Mouse (Mus musculus) embryo, embryonic 10 days (tissue): ENCODE measurements around the gene Adora2a.
"Not testable (repeated sequence)": the region's sequence is repeated elsewhere in the genome, so short reads cannot be mapped to it uniquely, and the experiment has no call there.

Experiments used
- DNase-seq: peaks from one replicate; pipeline ENCODE4 v3.0.0-alpha.2; 2015; ENCODE audit warnings: low spot score

The Adora2a gene

GRCm38 (mm10) chr10:75314190-75314980 is 2.3 kb upstream of the Adora2a start:
- no peak for DNase-seq

- DNase-seq, result no peak
Observed at GRCm38 (mm10) chr10:75315756-75316155, 921 bp upstream of the Adora2a start.

- peak; percentile 37 for DNase-seq
Observed at GRCm38 (mm10) chr10:75316472-75316871, 205 bp upstream of the Adora2a start.

GRCm38 (mm10) chr10:75316908-75317761 is 458 bp downstream of the Adora2a start:
- peak; percentile 72 for DNase-seq

- DNase-seq, result no peak
Observed at GRCm38 (mm10) chr10:75318206-75318605, 1.5 kb downstream of the Adora2a start.

- DNase-seq, result no peak
Observed at GRCm38 (mm10) chr10:75320321-75320720, 3.6 kb downstream of the Adora2a start.

- no peak for DNase-seq
Observed at GRCm38 (mm10) chr10:75322966-75323365, 6.3 kb downstream of the Adora2a start.

- DNase-seq, result no peak
Observed at GRCm38 (mm10) chr10:75323986-75324385, 7.3 kb downstream of the Adora2a start.

- DNase-seq, result no peak
Observed at GRCm38 (mm10) chr10:75324391-75324790, 7.7 kb downstream of the Adora2a start.

GRCm38 (mm10) chr10:75325821-75326220 is 9.1 kb downstream of the Adora2a start:
- no peak for DNase-seq

- DNase-seq, result no peak
Observed at GRCm38 (mm10) chr10:75326553-75326952, 9.9 kb downstream of the Adora2a start.

- DNase-seq, result no peak
Observed at GRCm38 (mm10) chr10:75327081-75327480, 10.4 kb downstream of the Adora2a start.

- peak; percentile 68 for DNase-seq
Observed at GRCm38 (mm10) chr10:75328201-75328704, 11.6 kb downstream of the Adora2a start.

GRCm38 (mm10) chr10:75332268-75332667 is 15.6 kb downstream of the Adora2a start:
- DNase-seq, result no peak

GRCm38 (mm10) chr10:75333176-75333776 is 16.6 kb downstream of the Adora2a start:
- DNase-seq, result no peak

GRCm38 (mm10) chr10:75334175-75334574 is 17.5 kb downstream of the Adora2a start:
- DNase-seq, result no peak

- DNase-seq, result no peak
Observed at GRCm38 (mm10) chr10:75335075-75335474, 18.4 kb downstream of the Adora2a start.

- no peak for DNase-seq
Observed at GRCm38 (mm10) chr10:75337231-75337630, 20.6 kb downstream of the Adora2a start.

GRCm38 (mm10) chr10:75338852-75339251 is 22.2 kb downstream of the Adora2a start:
- no peak for DNase-seq

GRCm38 (mm10) chr10:75339377-75339776 is 22.7 kb downstream of the Adora2a start:
- DNase-seq, result no peak

GRCm38 (mm10) chr10:75341936-75342335 is 25.3 kb downstream of the Adora2a start:
- DNase-seq, result peak; percentile 48

- DNase-seq, result not testable (repeated sequence)
Observed at GRCm38 (mm10) chr10:75344563-75344962, 27.9 kb downstream of the Adora2a start.
